Mouse (Mus musculus) gastrocnemius, adult 8-10 months (tissue): ENCODE data around the gene Mta1. TPM values are rescaled to one million over a fixed set of nuclear protein-coding genes. Genes with fewer than 3 reads are reported as not detected.

ENCODE experiments used
- DNase-seq, 2 experiments: peaks; one replicate each; pipeline ENCODE4 v3.0.0; 2022; ENCODE audit warnings: low spot score in 2 of 2
- total RNA-seq, 4 experiments: library from RNA; stranded (reverse); gene quantifications; 2 replicates each; pipeline ENCODE4 v1.2.4; 2022

The Mta1 gene
- total RNA-seq, 4 experiments from 2014 or later, result 38.7 to 43.3 (median 41.8) TPM

DNA sequence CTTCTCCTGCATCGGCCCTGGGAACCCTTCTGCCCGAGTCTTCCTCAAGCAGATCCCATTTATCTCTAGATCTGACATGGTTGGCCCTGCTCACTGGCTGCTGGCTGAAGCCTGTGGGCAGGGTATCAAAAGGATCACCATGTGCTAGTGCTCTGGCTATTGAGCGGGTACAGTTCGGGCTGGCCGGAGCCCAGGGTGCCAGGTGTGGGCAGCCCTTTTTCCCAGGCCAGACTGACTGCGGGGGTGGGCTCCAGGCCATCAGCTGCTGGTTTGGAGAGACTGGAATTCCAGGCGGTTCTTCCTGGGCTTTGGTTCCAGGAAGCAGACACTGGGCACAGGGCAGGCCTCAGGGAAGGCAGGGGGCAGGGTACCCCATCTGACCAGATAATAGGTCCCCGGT, 49.4 kb downstream of the Mta1 start:
- DNase-seq, result peak in 1 of 2 experiments; percentile 62

DNA sequence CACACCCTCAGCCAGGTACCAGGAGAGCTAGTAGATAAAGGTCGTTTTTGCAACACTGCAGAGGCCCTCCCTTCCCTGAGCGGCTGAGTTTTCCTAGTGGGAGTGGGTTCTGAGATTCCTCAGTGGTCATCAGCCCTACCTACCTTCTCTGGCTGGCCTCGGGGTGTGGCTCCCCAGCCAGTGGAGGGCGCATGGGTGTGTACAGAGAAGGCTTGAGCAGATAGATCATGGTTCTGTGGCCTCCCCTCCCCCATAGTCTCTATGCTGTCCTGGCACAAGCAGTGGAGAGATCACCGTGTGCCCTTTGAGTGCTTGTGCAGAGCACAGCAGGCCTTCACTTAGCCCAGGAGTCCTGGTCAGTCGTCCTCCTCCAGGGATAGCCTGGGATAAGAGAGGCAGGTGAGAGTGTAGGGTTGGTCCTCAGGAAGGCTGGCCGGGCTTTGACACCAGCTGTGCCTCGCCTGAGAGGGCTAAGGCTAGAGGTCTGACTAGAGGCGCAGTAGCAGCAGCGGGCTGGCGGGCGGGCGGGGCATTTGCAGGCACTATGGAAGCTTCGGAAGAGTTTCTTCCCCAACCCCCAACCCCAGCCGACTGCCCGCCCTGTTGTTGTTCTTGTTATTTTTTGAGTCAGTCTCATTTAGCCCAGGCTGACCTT, 50.4 kb downstream of the Mta1 start:
- peak in 1 of 2 experiments; percentile 45 for DNase-seq

DNA sequence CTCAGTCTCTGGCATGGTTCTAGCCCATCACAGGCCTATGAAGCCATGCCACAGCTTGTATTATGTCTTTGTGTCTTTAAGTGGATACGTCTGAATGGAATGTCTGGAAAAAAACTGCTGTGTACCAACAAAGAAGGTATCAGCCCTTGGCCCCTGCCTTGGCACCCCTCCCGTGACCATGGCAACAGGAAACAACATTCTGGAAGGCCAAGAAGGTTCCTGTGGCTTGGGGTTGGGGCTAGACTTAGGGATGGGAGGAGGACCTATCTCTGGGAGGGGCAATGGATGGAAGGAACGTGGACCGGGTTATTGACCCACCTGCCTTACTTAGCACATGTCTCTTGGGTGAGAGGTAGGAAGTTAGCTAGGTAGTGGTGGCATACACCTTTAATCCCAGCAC, 51.3 kb downstream of the Mta1 start:
- DNase-seq, result no peak

DNA sequence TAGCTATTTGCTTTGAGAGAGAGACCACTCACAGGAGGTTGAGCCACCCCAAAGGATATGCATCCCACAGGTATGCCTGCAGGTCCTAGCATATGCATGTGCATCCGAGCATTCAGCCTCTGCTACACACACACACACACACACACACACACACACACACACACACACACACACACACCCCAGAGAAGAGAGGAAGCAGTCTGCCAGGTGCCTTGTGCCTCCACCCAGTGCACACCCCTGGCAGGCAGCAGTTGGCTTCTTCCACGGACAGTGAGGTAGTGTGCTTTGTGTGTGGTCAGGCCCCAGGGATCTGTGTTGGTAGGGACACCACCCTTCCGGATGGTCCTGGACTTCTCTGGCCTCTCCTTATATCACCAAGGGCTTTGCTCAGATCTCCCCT, 51.8 kb downstream of the Mta1 start:
- DNase-seq, result no peak

DNA sequence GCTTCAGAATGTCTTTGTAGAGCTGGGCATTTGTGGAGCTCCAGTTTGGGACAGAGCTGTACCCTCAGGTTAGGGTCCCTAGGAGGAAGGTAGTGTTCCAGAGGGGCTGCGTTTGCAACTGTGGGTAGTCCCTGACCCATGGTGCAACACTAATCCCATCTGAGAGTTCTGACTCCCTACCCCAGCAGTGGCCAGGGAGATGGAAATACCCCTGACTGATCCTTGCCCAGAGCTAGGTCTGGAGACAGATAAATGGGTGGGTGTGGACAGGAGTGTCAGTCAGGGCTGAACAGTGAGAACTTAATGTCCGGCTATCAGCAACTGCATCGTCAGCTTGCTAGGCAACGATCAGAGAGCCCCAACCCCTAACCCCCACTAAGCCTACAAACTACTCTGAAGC, 52.5 kb downstream of the Mta1 start:
- no peak for DNase-seq

DNA sequence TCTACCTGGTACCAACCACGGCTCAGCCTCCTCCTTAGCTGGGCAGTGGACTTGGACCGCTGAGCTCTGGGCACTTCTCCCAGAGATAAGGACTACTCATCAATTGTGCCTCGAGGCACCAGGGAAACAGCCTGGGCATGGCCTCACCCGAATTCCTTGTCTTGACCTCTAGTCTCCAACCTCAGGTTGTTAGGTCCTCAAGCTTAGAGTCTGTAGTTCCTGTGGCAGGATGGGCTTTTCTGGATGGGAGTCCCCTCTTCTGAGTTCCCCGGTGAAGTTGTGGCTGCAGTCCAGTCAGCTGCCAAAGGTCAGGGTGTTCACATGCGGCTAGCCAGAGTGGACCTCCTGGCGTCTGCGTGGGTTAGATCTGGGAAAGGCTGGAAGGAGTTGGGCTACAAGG, 53.0 kb downstream of the Mta1 start:
- no peak for DNase-seq

DNA sequence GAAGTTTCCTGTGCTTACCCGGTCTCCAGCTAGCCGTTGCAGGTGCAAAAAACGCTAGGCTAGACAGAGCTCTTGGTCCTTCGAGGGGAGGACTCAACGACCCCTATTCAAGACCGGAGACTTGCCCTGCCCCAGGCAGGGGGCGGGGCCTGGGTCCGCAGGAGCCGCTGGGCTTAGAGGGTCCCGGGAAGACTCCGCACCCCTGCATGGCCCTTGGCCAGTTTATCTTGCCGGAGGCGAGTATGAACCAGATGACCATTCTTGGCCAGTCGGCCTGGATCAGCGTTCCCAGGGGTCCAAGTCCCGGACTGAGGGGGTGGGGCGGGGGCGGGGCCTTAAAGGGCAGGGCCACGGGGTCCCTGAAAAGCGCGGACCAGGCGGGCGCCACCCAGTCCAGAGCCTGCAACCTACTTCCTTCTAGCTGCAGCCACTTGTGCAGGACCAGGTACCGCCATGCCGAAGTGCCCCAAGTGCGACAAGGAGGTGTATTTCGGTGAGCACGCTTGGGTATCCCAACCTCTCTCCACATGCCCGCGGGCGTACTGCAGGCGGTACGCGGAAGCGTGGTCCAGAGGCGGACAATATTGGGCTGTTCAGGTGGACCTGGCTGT, 53.7 kb downstream of the Mta1 start:
- DNase-seq, result peak in 1 of 2 experiments; percentile 38

DNA sequence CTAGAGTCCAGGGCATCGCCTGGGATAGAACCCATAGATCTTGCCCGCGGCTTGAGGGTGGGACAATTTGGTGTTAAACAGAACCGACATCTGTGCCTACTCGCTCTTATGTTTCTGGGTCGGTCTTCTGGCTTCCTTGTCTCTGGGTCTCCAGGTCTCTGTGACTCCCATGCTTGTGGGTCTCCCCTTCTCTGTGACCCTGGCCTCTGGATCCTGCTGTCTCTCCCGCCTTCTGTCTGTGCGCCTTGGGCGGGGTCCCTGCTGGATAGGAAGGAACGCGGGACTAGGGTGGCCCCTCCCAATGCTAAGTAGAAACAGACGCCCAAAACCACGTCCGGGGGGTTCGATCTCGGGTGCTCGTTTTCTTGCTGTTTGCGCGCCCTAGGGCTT, 54.2 kb downstream of the Mta1 start:
- DNase-seq, result peak in 1 of 2 experiments; percentile 27

DNA sequence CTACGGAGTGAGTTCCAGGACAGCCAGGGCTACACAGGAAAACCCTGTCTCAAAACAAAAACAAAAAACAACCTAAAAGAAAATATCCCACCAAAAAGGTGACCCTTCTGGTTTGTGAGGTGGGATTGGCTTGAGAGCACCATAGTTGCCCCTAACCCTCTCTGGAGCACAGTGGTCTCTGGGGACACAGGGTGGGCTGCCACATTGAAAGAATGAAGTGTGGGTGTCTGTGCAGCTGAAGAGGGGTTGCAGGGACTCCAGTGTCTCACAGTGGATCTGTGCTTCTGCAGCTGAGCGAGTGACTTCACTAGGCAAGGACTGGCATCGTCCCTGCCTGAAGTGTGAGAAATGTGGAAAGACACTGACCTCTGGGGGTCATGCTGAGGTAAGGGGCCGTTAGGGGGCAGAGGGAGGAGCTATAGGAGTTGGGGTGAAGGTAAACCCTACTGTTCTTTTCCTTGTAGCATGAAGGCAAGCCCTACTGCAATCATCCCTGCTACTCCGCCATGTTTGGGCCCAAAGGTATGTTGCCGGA, 55.0 kb downstream of the Mta1 start:
- no peak for DNase-seq

DNA sequence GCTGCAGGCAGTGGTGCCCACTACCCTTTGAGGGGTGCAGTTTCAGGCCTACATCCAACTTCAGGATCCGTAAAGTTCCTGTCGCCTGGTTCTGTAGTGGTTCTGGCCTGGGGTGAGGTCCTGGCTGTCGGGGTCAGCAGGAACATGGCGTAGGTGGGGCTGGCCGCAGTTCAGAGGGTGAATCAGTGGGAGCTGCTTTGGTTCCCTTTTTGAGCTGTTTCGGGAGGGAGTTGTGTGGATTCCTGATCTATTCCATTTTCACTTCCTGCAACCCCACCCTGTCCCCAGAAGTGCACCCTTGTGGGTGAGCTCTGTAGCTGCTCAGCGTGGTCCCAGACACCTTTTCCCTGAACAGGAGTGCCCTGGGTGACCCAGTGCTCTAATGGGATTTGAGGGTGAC, 55.9 kb downstream of the Mta1 start:
- DNase-seq, result no peak

DNA sequence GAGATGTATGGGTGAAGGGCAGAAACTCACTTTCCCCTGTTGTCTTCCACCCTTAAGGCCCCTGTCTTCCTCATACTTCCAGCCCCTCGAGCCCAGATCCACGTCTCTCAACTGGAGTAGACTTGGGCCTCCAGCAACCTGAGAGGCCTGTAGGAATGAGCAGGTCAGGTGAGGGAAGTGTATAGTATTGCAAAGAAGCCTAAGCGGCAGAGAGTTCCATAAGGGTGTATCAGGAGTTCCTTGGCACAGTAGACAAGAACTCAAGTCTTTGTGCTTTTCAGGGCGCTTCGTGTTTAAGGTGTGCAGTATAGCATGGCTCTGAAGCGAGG, 56.6 kb downstream of the Mta1 start:
- DNase-seq, result no peak

DNA sequence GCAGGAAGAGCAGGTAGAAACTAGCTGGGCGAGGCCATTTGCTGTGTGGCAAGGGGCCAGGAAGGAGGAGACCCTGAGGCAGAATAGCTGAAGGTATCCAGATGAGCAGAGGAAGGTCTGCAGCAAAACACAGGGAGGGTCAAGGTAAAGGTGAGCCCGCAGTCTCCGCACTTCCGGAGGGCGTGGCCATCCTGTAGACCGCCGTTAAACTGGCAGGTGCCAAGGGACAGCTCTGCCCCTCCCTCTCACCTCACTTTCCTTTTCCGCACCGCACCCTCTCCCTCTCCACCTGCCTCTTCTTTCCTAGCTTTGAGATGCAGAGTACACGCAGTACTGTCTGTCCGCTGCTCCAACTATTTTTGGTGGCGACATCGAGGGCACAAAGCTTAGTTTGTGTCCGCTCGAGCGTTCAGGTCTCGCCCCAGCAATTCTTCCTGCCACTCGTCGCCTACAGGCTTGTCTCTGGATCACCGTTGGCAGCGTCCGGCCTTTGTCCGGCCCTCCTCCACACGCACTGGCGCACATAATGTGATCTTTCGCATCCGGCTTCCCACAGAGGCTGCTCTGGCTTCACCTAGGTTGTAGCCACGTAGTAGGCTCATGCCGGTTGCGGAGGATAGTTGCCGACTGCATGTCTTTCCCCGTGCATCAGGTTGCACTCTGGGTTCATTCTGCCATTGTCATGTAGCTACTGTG, 57.1 kb downstream of the Mta1 start:
- no peak for DNase-seq

DNA sequence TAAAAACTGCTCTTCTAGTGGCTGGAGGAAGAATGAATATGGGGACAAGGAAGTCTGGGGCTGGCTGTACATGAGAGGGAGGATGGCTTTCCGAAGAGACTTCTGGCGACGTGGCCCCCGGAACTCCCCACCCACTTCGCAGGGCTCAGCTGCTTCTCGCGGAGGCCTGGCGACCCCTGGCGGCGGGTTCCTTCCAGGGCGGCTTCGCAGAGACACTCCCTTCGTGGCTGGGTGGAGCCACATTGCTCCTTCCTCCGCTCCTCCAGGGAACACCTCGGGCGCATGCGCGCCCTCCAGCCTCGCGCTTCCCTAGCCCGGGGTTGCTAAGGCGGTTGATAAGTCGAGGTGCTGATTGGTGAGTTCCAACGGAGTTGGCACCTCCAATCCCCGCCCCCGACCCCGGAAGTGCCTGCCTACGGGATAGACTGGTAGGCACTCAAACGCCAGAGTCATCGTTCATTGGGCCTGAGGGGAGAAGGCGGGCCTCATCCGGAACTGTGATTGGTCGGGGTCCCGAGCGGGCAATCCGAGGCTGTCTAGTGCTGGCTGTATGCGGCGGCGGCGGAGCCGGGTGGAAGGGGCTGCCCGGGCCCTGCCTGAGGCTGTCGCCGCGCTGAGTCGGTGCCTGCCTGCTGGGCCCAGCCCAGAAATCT, 57.9 kb downstream of the Mta1 start, which contains the start of gene Tedc1:
TSS of gene Tedc1 (plus strand) at position 535 of the 653 bp plus-strand sequence.
- peak; percentile 99 for DNase-seq

DNA sequence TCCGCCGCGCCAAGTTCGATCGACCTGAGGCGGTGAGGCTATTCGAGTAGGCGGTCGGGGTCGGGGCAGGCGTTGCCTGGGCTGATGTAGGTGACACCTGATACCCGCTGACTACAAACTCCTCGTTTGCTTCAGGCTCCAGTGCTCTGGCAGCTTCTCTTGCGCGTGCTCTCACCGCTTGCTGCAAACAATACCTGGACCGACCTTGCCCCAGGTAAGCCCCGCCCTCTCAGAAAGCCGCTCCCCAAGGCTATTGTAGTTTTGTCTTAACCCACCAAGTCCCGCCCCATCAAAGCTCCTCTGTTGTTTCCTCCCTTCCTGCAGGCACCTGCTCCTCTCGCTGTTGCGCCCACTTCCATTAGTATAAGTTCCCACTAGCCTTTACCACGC, 58.5 kb downstream of the Mta1 start:
- DNase-seq, result no peak

DNA sequence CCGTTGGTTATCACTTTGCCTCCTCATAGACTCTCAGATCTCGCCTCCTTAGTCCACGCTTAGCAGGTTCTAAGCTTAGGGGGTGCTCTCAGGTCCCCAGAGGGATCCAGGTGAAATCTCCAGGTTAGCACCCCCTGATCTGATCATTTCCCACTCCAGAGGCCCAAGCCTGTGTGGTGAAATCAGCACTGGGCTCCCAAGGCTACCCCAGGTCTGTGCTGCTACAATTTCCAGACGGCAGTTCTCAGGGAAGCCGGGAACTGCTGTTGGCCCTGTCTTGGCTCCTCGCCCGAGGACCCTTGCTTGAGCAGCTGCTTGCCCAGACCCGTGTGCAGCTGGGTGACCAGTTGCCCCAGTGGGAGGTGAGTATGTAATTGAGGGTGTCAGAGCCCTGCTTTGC, 58.9 kb downstream of the Mta1 start:
- DNase-seq, result no peak

DNA sequence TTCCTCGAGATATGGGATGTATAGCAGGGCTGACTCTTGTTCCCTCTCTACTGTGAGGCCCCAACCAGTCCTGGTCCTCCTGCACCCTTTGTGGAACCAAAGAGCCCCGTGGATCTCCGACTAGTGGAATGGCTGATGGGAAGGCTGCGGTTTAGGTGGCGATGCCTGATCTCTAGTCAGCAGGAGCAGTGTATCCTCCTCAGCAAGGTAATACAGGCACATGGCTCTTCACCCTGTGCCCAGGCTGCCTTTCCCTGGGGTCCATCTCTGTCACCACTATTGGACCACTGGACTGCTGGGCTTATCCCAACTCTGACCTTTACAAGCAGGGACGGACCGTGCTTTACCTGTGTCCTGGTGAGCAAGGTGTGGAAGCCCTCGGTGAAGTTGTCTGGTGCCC, 59.4 kb downstream of the Mta1 start:
- DNase-seq, result no peak

DNA sequence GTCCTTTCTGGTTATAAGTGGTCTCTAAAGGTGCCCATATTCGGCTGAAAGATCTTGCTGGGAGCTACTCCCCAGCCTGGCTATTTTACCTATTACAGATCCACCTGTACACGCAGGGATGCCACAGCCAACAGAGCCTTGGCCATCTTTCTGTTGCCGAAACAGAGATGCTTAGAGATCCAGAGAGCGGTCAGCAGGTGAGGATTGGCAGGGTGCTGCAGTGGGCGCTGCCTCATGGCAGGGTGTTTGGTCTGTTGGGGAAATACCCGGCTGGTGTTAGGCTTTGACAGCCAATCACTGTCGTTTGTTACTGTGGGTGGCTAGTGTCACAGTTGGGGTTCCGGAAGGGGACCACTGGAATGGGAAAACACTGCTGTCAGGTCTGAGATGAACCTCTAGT, 59.9 kb downstream of the Mta1 start:
- no peak for DNase-seq

DNA sequence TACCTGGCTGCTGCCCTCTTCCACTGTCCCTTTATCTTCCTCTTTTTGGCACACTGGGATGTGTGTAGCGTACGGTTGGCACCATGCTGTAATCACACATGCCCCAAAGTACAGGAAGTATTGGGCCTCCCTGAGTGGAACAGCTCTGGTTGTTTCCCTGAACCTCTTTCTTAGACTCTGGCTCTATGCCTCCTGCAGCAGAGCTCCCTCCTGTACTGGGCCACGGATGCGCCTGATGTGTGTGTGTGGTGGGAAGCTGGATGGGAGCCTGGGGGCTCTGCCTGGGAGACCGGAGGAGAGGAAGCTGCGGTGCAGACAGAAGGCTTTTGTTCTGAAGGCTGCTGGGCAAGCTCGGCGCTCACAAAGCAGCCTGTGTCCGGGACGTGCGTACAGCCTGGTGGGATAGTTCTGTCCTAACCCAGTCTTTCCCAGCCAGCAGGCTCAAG, 65.5 kb downstream of the Mta1 start:
- DNase-seq, result no peak

DNA sequence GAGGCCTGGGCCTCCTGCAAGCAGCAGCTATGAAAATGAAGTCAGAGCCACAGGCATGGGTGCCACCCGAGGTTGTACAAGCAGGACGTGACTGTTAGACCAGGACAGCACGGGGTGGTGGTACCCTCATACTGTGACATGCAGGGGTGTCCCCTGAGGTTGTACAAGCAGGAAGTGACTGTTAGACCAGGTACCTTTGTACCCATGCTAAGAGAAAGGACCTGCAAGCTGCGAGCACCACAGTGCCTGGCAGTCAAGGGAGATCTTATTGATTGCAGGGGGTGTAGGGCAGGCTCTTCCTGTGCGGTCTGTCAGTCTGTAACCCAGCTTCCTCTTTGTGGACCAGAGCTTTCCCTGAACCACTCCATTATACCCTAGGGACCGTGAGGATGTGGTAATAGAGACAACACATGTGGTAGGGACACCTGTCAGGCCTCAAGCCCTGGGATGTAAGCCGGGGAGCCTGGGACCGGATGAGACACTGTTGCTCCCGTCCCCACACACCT, 70.0 kb downstream of the Mta1 start:
- DNase-seq, result no peak

DNA sequence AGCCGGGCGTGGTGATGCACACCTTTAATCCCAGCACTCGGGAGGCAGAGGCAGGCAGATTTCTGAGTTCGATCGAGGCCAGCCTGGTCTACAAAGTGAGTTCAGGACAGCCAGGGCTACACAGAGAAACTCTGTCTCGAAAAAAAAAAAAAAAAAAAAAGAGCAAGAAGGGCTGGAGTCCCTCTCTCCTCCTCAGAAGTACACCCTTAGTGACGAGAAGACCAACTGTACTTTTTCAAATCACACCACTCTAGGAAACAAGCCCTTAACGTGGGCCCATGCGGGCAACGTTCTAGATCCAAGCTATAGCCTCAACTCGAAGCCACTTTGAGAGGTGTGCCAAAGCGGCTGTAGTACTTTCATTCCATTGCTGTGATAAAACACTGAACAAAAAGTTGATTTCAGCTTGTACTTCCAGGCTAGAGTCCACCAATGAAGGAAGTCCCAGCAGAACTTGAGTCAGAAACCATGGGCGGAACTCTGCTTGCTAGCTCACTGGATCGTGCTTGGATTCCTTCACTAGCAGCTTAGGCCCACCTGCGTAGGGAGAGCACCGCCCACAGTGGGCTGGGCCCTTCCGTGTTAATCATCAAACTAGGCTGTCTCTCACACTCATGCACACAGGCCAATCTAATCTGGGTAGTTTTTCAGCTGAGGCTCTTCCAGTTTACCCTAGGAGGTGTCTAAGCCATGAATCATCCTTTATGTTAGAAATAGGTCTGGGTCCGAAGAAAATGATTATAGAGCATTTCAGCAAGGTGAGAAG, 79.1 kb downstream of the Mta1 start:
- no peak for DNase-seq

DNA sequence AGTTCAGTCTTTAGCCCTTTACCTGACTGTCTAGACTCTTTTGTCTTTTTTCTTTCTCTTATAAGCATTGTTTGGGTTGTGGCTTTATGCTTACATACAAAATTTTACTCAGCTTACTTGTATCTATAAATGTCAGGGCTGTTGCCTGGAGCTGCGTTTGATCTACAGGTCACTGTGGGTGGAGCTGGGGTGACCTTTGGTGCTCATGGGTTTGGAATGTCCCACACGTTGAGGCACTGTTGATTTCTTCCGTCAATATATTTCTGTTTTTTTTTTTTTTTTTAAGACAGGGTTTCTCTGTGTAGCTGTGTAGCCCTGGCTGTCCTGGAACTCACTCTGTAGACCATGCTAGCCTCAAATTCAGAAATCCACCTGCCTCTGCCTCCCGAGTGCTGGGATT, 82.9 kb downstream of the Mta1 start:
- no peak for DNase-seq
